Mouse (Mus musculus) urinary bladder, postnatal 14 days (tissue): ENCODE results near the gene Ccdc155.

Source experiments
- DNase-seq: peaks from one replicate; pipeline ENCODE4 v3.0.0; 2021; ENCODE audit warnings: low spot score

Ccdc155 gene

GRCm38 (mm10) chr7:45141914-45142313, 62.8 kb downstream of the Ccdc155 start:
- no peak for DNase-seq

- DNase-seq: no peak
Measured at GRCm38 (mm10) chr7:45141319-45141718, 63.4 kb downstream of the Ccdc155 start.

- no peak for DNase-seq
Measured at GRCm38 (mm10) chr7:45139904-45140723, 64.6 kb downstream of the Ccdc155 start.

GRCm38 (mm10) chr7:45138403-45138802, 66.3 kb downstream of the Ccdc155 start:
- no peak for DNase-seq

GRCm38 (mm10) chr7:45137171-45138006, 67.3 kb downstream of the Ccdc155 start:
- no peak for DNase-seq

GRCm38 (mm10) chr7:45135993-45136567, 68.6 kb downstream of the Ccdc155 start, which contains the start of the genes Gm45713 and Flt3l:
Gene Gm45713, minus strand, starts transcription at chr7:45136231.
Gene Flt3l, minus strand, starts transcription at chr7:45136432.
- DNase-seq: peak; percentile 93

GRCm38 (mm10) chr7:45135370-45135769, 69.3 kb downstream of the Ccdc155 start:
- DNase-seq: no peak

- no peak for DNase-seq
Measured at GRCm38 (mm10) chr7:45134544-45135026, 70.1 kb downstream of the Ccdc155 start.
